16 mouse cellular contexts compared by ENCODE assay signal in genomic region chr13:118245546-118245945, GRCm38 (mm10).
"Had no signal": no experiment of that assay in that cellular context is flagged by ENCODE, and none has a peak within 500 bp of the region (broad histone marks: within the 10 kb centered on the region; RNA-seq: fewer than 3 reads in every experiment).

No protein-coding gene starts in this region.

- H3K27ac ChIP-seq: liver, embryonic 15.5 days; lung, embryonic 15.5 days; macrophage; midbrain, embryonic 13.5 days; midbrain, embryonic 15.5 days; neural tube, embryonic 12.5 days; stomach, embryonic 15.5 days; stomach, postnatal 0 days had no signal

- DNase-seq: liver, postnatal 0 days; lung, adult 2 months; lung, postnatal 14 days; lung, postnatal 36 days; right cerebral cortex, postnatal 14 days; thymus, adult 2 months; thymus, postnatal 25 days had no signal

- H3K4me3 ChIP-seq: liver, embryonic 15.5 days; lung, embryonic 15.5 days; megakaryocyte, embryonic 14.5 days; midbrain, embryonic 13.5 days; midbrain, embryonic 15.5 days; neural tube, embryonic 12.5 days; stomach, embryonic 15.5 days had no signal

- H3K9me3 ChIP-seq: liver, embryonic 15.5 days; lung, embryonic 15.5 days; megakaryocyte, embryonic 14.5 days; midbrain, embryonic 13.5 days; midbrain, embryonic 15.5 days; neural tube, embryonic 12.5 days; stomach, embryonic 15.5 days had no signal

- H3K4me1 ChIP-seq: liver, embryonic 15.5 days; lung, embryonic 15.5 days; megakaryocyte, embryonic 14.5 days; midbrain, embryonic 13.5 days; midbrain, embryonic 15.5 days; neural tube, embryonic 12.5 days; stomach, embryonic 15.5 days had no signal

- H3K27me3 ChIP-seq: liver, embryonic 15.5 days; lung, embryonic 15.5 days; megakaryocyte, embryonic 14.5 days; midbrain, embryonic 13.5 days; midbrain, embryonic 15.5 days; neural tube, embryonic 12.5 days; stomach, embryonic 15.5 days had no signal

- H3K36me3 ChIP-seq: liver, embryonic 15.5 days; lung, embryonic 15.5 days; midbrain, embryonic 13.5 days; midbrain, embryonic 15.5 days; neural tube, embryonic 12.5 days; stomach, embryonic 15.5 days had no signal
